Mouse (Mus musculus) retina, postnatal 7 days (tissue): Measurements from ENCODE around the gene Nav2.

Experiments used
- DNase-seq: peaks from one replicate; pipeline ENCODE4 v3.0.0-alpha.2; 2012; ENCODE audit warnings: low read depth, low spot score

The Nav2 gene

GRCm38 (mm10) chr7:49511820-49512453 lies 603.4 kb downstream of the Nav2 start:
- no peak for DNase-seq

GRCm38 (mm10) chr7:49513763-49514437 lies 605.4 kb downstream of the Nav2 start:
- no peak for DNase-seq

GRCm38 (mm10) chr7:49515012-49515411 lies 606.5 kb downstream of the Nav2 start:
- DNase-seq, result no peak

- DNase-seq, result no peak
These were observed 612.0 kb downstream of the Nav2 start for GRCm38 (mm10) chr7:49520504-49520903.

- DNase-seq, result no peak
These were observed 612.8 kb downstream of the Nav2 start for GRCm38 (mm10) chr7:49521349-49521748.

GRCm38 (mm10) chr7:49521976-49522375 lies 613.5 kb downstream of the Nav2 start:
- DNase-seq, result no peak

- no peak for DNase-seq
These were observed 614.0 kb downstream of the Nav2 start for GRCm38 (mm10) chr7:49522411-49523114.

- DNase-seq, result no peak
These were observed 614.6 kb downstream of the Nav2 start for GRCm38 (mm10) chr7:49523115-49523445.

- no peak for DNase-seq
These were observed 615.2 kb downstream of the Nav2 start for GRCm38 (mm10) chr7:49523729-49524128.

- no peak for DNase-seq
These were observed 617.0 kb downstream of the Nav2 start for GRCm38 (mm10) chr7:49525348-49526100.

- DNase-seq, result no peak
These were observed 617.6 kb downstream of the Nav2 start for GRCm38 (mm10) chr7:49526101-49526499.

- no peak for DNase-seq
These were observed 619.0 kb downstream of the Nav2 start for GRCm38 (mm10) chr7:49527495-49527894.

GRCm38 (mm10) chr7:49527925-49528324 lies 619.4 kb downstream of the Nav2 start:
- DNase-seq, result no peak

- no peak for DNase-seq
These were observed 621.0 kb downstream of the Nav2 start for GRCm38 (mm10) chr7:49529498-49529897.

- no peak for DNase-seq
These were observed 625.1 kb downstream of the Nav2 start for GRCm38 (mm10) chr7:49533571-49533970.

GRCm38 (mm10) chr7:49534208-49534607 lies 625.7 kb downstream of the Nav2 start:
- no peak for DNase-seq

- no peak for DNase-seq
These were observed 629.8 kb downstream of the Nav2 start for GRCm38 (mm10) chr7:49538360-49538759.

- DNase-seq, result no peak
These were observed 631.7 kb downstream of the Nav2 start for GRCm38 (mm10) chr7:49540181-49540580.

GRCm38 (mm10) chr7:49542135-49542534 lies 633.6 kb downstream of the Nav2 start:
- DNase-seq, result no peak

- no peak for DNase-seq
These were observed 636.5 kb downstream of the Nav2 start for GRCm38 (mm10) chr7:49544775-49545705.

GRCm38 (mm10) chr7:49545706-49546097 lies 637.2 kb downstream of the Nav2 start:
- no peak for DNase-seq
